Mouse (Mus musculus): ENCODE measurements around the gene Psmd14.

- TF ChIP-seq GATA1 (IDR thresholded peaks at IDR 0.05; ENCODE audit: low read length) (no peak), TAL1 (IDR thresholded peaks at IDR 0.05; ENCODE audit: low read length) (no peak)
These were observed 25.0 kb upstream of the Psmd14 start for GRCm38 (mm10) chr2:61686533-61686932.

All from erythroblast, embryonic 14.5 days (primary cell).